Mouse (Mus musculus) thymus, adult 2 months (tissue): ENCODE data around the gene Tmem88b. TPM values are rescaled to one million over a fixed set of nuclear protein-coding genes. Genes with fewer than 3 reads are reported as not detected.

Experiments used
- DNase-seq: peaks from one replicate; pipeline ENCODE4 v3.0.0; 2021
- H3K27ac ChIP-seq: fragments of 200-500 bp; 2 replicates; pipeline ENCODE4 v1.5.1; 2012; ENCODE audit warnings: low read length, control low read depth; ENCODE audit not compliant: control insufficient read depth, insufficient read depth
- H3K27me3 ChIP-seq: fragments of 200-500 bp; 2 replicates; pipeline ENCODE4 v1.6.1; 2012; ENCODE audit warnings: mild to moderate bottlenecking, low read length, moderate library complexity, mixed read lengths; ENCODE audit not compliant: control insufficient read depth, insufficient read depth
- H3K36me3 ChIP-seq: fragments of 200-500 bp; 2 replicates; pipeline ENCODE4 v1.6.1; 2012; ENCODE audit warnings: mild to moderate bottlenecking, low read length, moderate library complexity; ENCODE audit not compliant: control insufficient read depth, insufficient read depth
- H3K4me1 ChIP-seq: fragments of 200-500 bp; replicated peaks from 2 replicates; pipeline ENCODE4 v1.6.1; 2012; ENCODE audit warnings: low read length; ENCODE audit not compliant: control insufficient read depth, insufficient read depth
- H3K4me3 ChIP-seq: fragments of 200-500 bp; 2 replicates; pipeline ENCODE4 v1.5.1; 2012; ENCODE audit warnings: mild to moderate bottlenecking, low read length, control low read depth, moderate library complexity; ENCODE audit not compliant: control insufficient read depth, insufficient read depth
- CTCF ChIP-seq: fragments of 200-500 bp; IDR thresholded peaks from 2 replicates; pipeline ENCODE4 v1.5.1; 2012; ENCODE audit warnings: mild to moderate bottlenecking, control low read depth, low read length, moderate library complexity, borderline replicate concordance; ENCODE audit not compliant: control insufficient read depth, poor library complexity, insufficient read depth; ENCODE audit errors: extremely low read depth
- POLR2A ChIP-seq: fragments of 200-500 bp; IDR thresholded peaks from 2 replicates; pipeline ENCODE4 v1.6.1; 2012; ENCODE audit warnings: mild to moderate bottlenecking, low read length, control low read depth, moderate library complexity; ENCODE audit not compliant: control insufficient read depth, poor library complexity, insufficient read depth; ENCODE audit errors: extremely low read depth
- WGBS: fragments of 180-500 bp; shearing (Covaris S2); methylation state at CpG from one replicate; pipeline ENCODE4 v1.1.7; 2018; 5-methylcytosine and 5-hydroxymethylcytosine counted together
- polyA plus RNA-seq: library from polyadenylated mRNA; depleted of rRNA; stranded (reverse); fragments of >200 nt; gene quantifications from 2 replicates; pipeline ENCODE4 v1.2.3, GENCODE M21; 2012; rRNA removed

Tmem88b gene
- polyA plus RNA-seq, 1 experiment, result 0.58 TPM

DNA sequence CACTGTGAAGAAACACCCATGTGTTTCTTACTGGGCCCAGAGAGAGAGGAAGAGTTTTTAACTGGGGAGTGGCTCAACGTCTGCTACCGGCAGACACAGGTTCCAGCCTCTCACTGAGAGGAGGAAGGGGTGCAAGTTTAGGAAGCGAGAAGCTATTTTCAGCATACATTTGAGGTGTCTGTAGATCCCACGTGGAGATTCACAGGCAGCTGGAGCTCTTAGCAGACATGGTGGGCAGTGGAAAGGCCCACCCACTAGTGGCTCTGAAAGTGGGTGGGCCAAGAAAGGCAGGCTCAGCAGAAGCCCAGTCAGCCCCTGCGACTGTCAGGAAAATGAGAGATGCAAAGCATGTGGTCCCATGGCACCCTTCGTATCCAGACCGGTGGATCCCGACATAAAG is 47.4 kb downstream of the Tmem88b start:
- Histone ChIP-seq H3K27me3 (no peaks in the 10 kb centered on the region), H3K4me3 (no peak overlapping the region), H3K4me1 (peaks cover 14% of the 10 kb centered on the region), H3K36me3 (no peaks in the 10 kb centered on the region), H3K27ac (no peak overlapping the region)
- 81% methylated on average over 8 of the region's 8 CpGs for WGBS
- TF ChIP-seq CTCF (no peak), POLR2A (no peak)
- DNase-seq, result no peak

GRCm38 (mm10) chr4:155736421-155736820 is 49.3 kb downstream of the Tmem88b start:
- Histone ChIP-seq H3K4me3 (no peak overlapping the region), H3K36me3 (no peaks in the 10 kb centered on the region), H3K27me3 (no peaks in the 10 kb centered on the region), H3K27ac (no peak overlapping the region), H3K4me1 (peaks cover 14% of the 10 kb centered on the region)
- 97% methylated on average over 5 of the region's 5 CpGs for WGBS
- DNase-seq, result no peak
- no peak for TF ChIP-seq CTCF
- no peak for TF ChIP-seq POLR2A

GRCm38 (mm10) chr4:155735788-155736187 is 49.9 kb downstream of the Tmem88b start:
- 64% methylated on average over 5 of the region's 5 CpGs for WGBS
- H3K27ac ChIP-seq, result no peak overlapping the region
- no peaks in the 10 kb centered on the region for H3K36me3 ChIP-seq
- no peak for DNase-seq
- H3K4me3 ChIP-seq, result peak overlapping the region; percentile 89
- peaks cover 14% of the 10 kb centered on the region for H3K4me1 ChIP-seq
- TF ChIP-seq POLR2A (no peak), CTCF (no peak)
- H3K27me3 ChIP-seq, result no peaks in the 10 kb centered on the region

DNA sequence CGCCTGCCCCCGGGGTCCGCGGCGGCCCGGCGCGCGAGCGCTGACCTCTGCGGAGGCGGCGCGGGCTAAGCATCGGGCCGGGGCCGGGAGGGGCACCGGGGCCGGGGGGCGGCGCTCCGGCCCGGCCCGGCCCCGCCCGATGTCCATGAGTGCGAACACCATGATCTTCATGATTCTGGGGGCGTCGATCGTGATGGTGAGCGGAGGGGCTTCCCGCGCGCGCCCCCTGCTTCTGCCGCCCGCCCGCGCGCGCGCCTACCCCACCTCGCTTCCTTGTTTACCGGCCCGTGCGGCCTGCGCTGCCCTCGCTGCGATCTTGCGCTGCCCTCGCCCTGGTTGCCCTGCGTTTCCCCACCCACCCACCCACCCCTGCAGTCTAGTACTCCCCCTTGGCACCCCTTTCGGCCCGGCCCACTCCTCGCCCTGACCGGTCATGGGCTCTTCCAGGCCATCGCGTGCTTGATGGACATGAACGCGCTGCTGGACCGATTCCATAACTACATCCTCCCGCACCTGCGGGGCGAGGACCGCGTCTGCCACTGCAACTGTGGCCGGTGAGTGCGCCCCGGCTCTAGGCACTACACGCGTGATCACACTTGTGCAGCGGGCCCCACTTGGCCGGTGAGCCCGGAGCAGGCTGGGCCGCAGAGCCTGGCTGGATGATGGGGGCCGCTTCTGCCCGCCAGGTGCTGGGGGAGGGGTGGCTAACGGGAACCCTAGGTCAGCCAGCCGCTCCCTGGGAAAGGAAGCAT is 50.5 kb downstream of the Tmem88b start:
- peak; percentile 54 for DNase-seq
- Histone ChIP-seq H3K4me3 (peak overlapping the region; percentile 89), H3K27ac (no peak overlapping the region), H3K4me1 (peaks cover 14% of the 10 kb centered on the region), H3K27me3 (no peaks in the 10 kb centered on the region), H3K36me3 (no peaks in the 10 kb centered on the region)
- WGBS, result under 1% methylated on average over 74 of the region's 79 CpGs
- TF ChIP-seq CTCF, result no peak
- 0 out of 2 replicates have a peak, but pooled peaks have one; percentile 2 for TF ChIP-seq POLR2A

GRCm38 (mm10) chr4:155734350-155734941 is 51.2 kb downstream of the Tmem88b start, which contains the start of gene Tmem240:
Gene Tmem240, plus strand, starts transcription at chr4:155734800.
- Histone ChIP-seq H3K27ac (peak within 1 kb of the TSS; percentile 39), H3K36me3 (no peaks in the 10 kb centered on the region), H3K4me1 (peaks cover 14% of the 10 kb centered on the region), H3K4me3 (peak within 1 kb of the TSS; percentile 89), H3K27me3 (no peaks in the 10 kb centered on the region)
- DNase-seq, result peak; percentile 86
- no peak; the same call in none of the 2 replicates for TF ChIP-seq CTCF
- TF ChIP-seq POLR2A, result peak; percentile 65
- WGBS, result under 1% methylated on average over 35 of the region's 35 CpGs

GRCm38 (mm10) chr4:155733267-155733666 is 52.4 kb downstream of the Tmem88b start:
- Histone ChIP-seq H3K36me3 (no peaks in the 10 kb centered on the region), H3K27me3 (no peaks in the 10 kb centered on the region), H3K27ac (no peak overlapping the region), H3K4me1 (peaks cover 14% of the 10 kb centered on the region), H3K4me3 (no peak overlapping the region)
- WGBS, result 94% methylated on average over 10 of the region's 10 CpGs
- DNase-seq, result no peak
- TF ChIP-seq CTCF, result no peak
- TF ChIP-seq POLR2A, result no peak

Other genes with a start within 250 kb of the Tmem88b start
- gene Nadk, start 223.5 kb downstream of the Tmem88b start, polyA plus RNA-seq, result 129 TPM in 2 replicates
- 17.1 and 19.1 TPM in 2 replicates for gene Slc35e2, start 184.5 kb downstream of the Tmem88b start, polyA plus RNA-seq
- gene Cdk11b, start 161.0 kb downstream of the Tmem88b start, polyA plus RNA-seq, result 34.4 and 42.1 TPM in 2 replicates
- not detected in 2 replicates for gene Gm10563, start 140.5 kb downstream of the Tmem88b start, polyA plus RNA-seq
- gene Mmp23, start 132.5 kb downstream of the Tmem88b start, polyA plus RNA-seq, result 17.0 and 17.8 TPM in 2 replicates
- 91.2 and 99.7 TPM in 2 replicates for gene Mib2, start 116.7 kb downstream of the Tmem88b start, polyA plus RNA-seq
- gene Fndc10, start 91.5 kb downstream of the Tmem88b start, polyA plus RNA-seq, result 17.4 and 18.5 TPM in 2 replicates
- 184 and 186 TPM in 2 replicates for gene Ssu72, start 81.1 kb downstream of the Tmem88b start, polyA plus RNA-seq
- gene Tmem240, start 51.1 kb downstream of the Tmem88b start, polyA plus RNA-seq, result 4.9 and 5.1 TPM in 2 replicates
- 87.0 and 93.1 TPM in 2 replicates for gene Atad3a, start 24.8 kb downstream of the Tmem88b start, polyA plus RNA-seq
- 11.2 and 13.5 TPM in 2 replicates for gene Vwa1, start 11.2 kb downstream of the Tmem88b start, polyA plus RNA-seq
- gene Ankrd65, start 4.6 kb upstream of the Tmem88b start, polyA plus RNA-seq, result 0.42 and 0.92 TPM in 2 replicates
- 74.6 and 77.9 TPM in 2 replicates for gene Mrpl20, start 17.0 kb upstream of the Tmem88b start, polyA plus RNA-seq
- 131 and 145 TPM in 2 replicates for gene Ccnl2, start 26.6 kb upstream of the Tmem88b start, polyA plus RNA-seq
- gene Aurkaip1, start 45.4 kb upstream of the Tmem88b start, polyA plus RNA-seq, result 230 and 238 TPM in 2 replicates
- 30.7 and 43.4 TPM in 2 replicates for gene Mxra8, start 53.8 kb upstream of the Tmem88b start, polyA plus RNA-seq
- gene Dvl1, start 61.5 kb upstream of the Tmem88b start, polyA plus RNA-seq, result 152 and 184 TPM in 2 replicates
- 2.7 and 3.0 TPM in 2 replicates for gene Tas1r3, start 77.5 kb upstream of the Tmem88b start, polyA plus RNA-seq
- gene Cptp, start 83.6 kb upstream of the Tmem88b start, polyA plus RNA-seq, result 31.9 and 32.2 TPM in 2 replicates
- gene Ints11, start 83.7 kb upstream of the Tmem88b start, polyA plus RNA-seq, result 107 and 108 TPM in 2 replicates
- 83.2 and 91.1 TPM in 2 replicates for gene Pusl1, start 105.9 kb upstream of the Tmem88b start, polyA plus RNA-seq
- gene Acap3, start 105.9 kb upstream of the Tmem88b start, polyA plus RNA-seq, result 77.6 and 86.1 TPM in 2 replicates
- gene Ube2j2, start 158.0 kb upstream of the Tmem88b start, polyA plus RNA-seq, result 122 and 147 TPM in 2 replicates
- 19.3 and 21.6 TPM in 2 replicates for gene C1qtnf12, start 176.4 kb upstream of the Tmem88b start, polyA plus RNA-seq
- gene B3galt6, start 206.8 kb upstream of the Tmem88b start, polyA plus RNA-seq, result 9.5 and 10.8 TPM in 2 replicates
- gene Sdf4, start 207.0 kb upstream of the Tmem88b start, polyA plus RNA-seq, result 65.6 and 68.4 TPM in 2 replicates
- 68.9 and 81.3 TPM in 2 replicates for gene Tnfrsf4, start 228.0 kb upstream of the Tmem88b start, polyA plus RNA-seq
- gene Tnfrsf18, start 240.3 kb upstream of the Tmem88b start, polyA plus RNA-seq, result 82.1 and 85.2 TPM in 2 replicates